Mouse (Mus musculus): Measurements from ENCODE around the gene Brdt. TPM values are rescaled to one million over a fixed set of nuclear protein-coding genes. Genes with fewer than 3 reads are reported as not detected.
A peak's percentile ranks its signal among the peaks of the same experiment; 100 is the strongest.
"Not testable (repeated sequence)": the region's sequence is repeated elsewhere in the genome, so short reads cannot be mapped to it uniquely, and the experiment has no call there.

The Brdt gene
- total and polyA plus RNA-seq, 3 experiments = 1.2 to 4.4 (median 1.3) TPM

DNA sequence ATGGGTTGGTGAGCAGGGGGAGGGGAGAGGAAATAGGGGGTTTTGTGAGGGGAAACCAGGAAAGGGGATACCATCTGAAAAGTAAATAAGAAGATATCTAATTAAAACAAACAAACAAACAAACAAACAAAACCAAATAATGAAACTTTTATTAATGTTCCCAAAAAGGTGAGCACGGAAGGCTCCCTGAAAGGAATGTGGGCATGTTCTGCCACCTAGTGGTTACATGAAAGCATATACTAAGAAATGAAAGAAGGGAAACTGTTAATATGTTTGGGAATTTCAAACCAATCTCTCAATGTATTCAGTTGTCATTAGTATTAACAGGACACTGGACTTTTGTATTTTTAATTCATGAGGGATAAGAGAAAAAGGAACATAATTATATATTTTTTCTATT is 10.3 kb upstream of the Brdt start:
- no peak for DNase-seq

DNA sequence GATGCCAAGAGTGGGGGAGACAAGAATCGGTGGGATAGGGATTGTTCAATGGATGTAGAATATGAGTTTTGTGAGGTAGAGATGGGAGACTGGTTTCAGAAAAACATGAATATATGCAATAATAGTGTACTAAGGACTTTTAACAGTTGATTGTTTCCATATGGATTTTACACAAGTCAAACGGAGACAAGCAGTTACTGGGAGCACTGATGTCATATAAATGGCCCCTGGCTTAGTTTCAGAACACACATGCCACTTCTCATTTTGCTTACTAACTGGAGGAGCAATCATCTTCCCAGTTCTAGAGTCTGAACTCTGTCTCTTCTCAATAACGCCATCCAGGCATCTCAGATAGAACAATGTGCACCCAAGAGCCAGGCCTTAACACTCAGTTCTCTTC is 9.4 kb downstream of the Brdt start:
- DNase-seq = no peak

DNA sequence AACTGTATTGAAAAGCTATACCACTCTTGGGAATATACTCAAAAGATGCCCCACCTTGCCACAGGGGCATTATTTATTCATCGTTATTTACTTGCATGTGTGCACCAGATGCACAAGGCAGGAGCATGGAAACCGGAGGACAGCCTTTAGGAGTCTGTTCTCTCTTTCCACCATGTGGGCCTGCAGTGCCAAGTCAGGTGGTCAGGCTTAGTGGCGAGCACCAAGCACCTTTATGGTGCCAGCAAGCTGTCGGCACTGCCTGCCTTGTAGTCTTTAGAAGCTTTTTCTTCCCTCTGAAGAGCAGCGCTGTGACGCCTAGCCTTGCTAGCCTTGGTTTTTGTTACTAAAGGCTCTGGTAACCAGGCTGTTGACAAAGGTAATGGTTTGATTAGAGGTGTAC is 11.9 kb downstream of the Brdt start:
- no peak for DNase-seq

DNA sequence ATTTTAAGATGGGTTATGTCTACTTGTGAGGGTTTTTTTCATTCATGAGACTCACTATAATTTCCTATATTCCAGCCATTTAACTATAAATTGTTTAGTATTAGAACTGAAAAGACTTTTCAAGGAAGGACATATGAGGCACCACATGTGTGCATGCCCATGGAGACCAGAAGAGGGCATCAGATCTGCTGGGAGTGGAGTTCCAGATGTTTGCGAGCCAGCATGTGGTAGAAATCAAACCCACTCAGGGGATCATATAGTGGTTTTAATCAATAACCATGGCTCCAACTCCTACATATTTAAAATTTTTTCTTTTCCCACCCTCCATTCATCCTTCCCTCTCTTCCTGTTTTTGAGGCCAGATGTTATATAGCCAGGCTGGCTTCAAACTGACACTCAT is 15.3 kb downstream of the Brdt start:
- no peak for DNase-seq

DNA sequence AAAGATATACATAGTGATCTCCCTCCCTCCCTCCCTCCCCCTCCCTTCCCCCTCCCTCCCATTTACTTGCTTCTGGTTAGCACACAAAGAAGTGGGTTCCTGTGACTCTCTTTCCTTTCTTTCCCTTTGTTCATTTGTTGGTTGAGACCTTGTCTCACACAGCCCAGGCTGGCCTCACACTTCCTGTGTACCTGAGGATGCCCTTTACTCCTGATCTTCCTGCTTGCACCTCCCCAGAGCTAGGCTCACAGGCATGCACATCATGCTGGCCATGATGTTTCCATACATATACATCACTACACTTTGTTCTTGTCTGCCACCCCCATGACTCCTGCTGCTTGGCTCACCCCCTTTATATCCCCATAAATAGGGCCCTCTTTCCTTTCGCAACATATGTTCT is 21.6 kb downstream of the Brdt start:
- DNase-seq = no peak

DNA sequence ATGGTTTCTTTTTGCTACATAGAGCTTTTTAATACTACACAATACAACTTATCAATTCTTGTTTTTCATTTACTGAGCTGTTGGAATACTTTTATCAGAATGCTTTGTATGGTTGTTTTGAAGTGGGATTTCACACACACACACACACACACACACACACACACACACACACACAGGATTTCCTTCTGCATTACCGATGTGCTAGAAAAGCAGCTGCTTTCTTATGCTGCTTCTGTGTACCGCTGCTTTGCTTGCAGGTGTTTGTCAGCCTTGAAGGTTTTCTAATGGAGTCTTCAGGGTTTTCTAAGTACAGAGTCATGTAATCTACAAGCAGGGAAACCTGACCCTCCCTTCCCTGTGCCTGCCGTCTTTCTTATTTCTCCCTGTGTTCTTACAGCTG is 23.0 kb downstream of the Brdt start:
- no peak for DNase-seq

DNA sequence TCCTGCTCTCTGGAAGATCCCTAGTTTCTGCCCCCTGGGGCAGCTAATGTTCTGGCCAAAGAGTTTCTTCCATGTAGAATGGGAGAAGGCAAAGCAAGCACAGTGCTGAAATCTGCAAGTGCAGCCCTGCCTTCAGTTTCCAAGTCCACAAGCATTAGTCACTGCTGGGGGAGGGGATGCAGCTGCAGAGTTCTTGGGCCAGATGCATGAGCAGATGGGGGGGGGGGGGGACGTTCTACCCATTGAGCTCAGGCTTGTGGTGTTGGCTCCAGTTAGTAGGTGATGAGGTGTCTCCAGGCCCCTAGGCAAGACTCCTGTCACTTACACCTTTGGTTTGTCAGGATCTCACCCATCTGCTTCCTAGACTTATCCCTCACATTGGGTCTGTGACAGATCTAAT is 24.8 kb downstream of the Brdt start:
- DNase-seq = peak; percentile 13

DNA sequence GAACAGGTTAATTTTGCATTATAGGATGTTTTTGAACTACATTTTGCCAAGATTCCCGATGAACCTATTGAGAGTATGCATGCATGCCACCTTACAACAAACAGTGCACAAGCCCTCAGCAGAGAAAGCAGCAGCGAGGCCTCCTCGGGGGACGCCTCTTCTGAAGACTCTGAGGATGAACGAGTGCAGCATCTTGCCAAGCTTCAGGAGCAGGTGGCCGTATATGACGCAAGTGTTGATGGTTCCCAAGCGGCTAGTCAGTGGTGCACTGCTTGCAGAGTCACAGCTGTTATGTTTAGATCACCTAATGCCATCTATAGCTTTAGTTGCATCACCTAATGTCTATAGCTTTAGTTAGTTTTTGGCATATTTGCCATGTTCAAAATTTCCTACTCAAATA is 26.8 kb downstream of the Brdt start:
- DNase-seq = no peak

DNA sequence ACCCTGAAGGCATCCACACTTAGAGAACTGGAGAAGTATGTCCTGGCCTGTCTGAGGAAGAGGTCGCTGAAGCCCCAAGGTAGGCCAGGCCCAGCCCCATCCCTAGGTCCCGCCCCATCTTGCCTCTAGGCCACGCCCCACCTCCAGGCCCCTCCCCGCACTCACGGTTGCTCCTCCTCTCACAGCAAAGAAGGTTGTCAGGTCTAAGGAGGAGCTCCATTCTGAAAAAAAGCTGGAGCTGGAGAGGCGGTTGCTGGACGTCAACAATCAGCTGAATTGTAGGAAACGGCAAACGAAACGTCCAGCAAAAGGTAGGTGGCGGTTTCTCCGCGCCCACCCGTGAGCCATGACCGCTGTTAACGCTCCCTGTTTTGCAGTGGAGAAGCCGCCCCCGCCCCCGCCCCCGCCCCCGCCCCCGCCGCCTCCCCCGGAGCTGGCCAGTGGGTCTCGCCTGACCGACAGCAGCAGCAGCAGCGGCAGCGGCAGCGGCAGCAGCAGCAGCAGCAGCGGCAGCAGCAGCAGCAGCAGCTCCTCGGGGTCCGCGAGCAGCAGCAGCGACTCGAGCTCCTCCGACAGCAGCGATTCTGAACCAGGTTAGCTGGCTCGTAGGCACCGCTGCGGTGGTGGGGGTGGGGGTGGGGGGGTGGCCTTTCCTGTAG is 28.6 kb downstream of the Brdt start:
- DNase-seq = peak; percentile 94

DNA sequence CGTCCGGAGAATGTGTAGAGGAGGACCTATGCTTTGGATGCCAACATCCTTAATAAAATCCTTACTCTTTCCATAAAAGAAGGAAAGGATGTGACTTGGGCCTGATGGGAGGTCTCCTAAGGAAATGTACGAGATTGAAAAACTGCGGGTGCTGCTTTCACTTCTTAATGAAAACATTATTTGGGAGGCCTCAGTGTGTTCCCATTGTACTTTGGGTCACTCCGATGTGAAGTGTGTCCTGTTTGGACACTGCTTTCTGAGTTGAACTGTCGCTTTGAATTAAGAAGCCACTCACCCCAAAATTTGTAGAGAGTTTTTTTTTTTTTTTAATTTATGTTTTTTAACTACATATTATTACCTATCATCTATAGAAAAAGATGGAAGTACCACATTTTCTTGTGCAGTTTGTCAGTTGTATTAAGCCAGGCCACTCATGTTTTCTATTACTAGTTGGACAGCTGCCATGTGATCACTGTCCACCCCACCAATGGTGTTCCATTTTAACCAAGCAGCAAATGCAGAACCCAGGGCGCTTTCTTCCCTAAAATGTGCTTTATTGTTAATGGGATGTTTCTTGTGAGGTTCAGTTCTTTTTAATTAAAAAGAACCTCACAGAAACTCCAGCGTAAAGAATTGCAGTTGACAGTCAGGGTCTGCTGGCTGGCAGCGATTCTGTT is 29.2 kb downstream of the Brdt start:
- no peak for DNase-seq

DNA sequence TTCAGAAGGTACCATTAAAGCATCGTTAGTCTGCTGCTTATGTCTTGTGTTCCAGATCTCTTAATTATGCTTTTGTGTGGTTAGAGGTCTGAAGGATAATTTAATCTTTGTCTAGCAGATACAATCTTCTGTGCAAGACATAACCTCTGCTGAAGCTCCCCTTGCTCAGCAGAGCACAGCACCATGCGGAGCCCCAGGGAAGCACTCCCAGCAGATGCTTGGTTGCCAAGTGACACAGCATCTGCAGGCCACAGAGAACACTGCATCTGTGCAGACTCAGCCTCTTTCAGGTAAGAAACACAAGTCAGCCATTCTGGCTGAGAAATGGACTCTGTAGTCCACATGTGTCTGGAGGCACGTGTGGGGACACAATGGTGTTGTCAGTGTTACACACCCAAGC is 39.1 kb downstream of the Brdt start:
- DNase-seq = no peak

DNA sequence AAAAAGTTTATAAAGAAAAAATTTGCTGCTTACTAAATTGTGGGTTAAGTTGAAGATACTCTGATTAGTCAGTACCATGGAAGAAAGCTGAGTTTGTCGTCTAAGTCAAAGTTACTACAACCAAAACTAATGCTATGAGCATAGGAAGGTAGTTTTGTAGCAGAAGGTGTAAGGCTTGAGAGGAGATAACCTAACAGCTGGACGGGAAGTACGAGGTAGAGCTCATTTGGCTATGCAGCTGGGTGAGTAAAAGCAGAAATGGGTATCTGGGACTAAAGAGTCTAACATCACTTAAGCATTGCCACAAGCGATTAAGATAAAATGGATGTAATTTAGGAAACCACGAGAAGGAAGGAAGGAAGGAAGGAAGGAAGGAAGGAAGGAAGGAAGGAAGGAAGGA is 40.4 kb downstream of the Brdt start:
- no peak for DNase-seq

DNA sequence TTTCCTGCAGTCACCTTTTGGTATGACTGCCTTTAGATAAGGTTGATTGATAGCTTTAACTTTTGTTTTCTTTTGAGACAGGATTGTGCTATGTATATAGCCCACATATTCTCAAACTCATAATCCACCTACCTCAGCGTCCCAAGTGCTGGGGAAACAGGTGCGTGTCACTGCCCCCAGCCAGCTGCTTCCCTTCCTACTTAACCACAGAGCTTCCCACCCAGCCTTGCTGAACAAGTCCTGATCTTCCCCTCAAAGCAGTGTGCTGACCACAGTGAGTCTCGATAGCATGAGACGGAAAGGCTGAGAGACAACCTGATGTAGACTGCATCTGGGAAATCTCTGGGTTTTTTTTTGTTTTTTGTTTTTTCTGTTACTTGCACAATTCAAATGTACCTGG is 42.3 kb downstream of the Brdt start:
- DNase-seq = no peak

DNA sequence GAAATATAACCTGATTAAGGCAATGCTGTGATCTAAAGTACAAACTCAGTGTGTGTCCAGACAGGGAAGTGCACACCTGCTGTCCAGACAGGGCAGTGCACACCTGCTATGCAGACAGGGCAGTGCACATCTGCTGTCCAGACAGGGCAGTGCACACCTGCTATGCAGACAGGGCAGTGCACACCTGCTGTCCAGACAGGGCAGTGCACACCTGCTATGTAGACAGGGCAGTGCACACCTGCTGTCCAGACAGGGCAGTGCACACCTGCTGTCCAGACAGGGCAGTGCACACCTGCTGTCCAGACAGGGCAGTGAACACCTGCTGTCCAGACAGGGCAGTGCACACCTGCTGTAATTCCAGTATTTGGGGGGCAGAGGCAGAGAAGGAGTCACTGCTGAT is 55.5 kb downstream of the Brdt start:
- not testable (repeated sequence) for DNase-seq

DNA sequence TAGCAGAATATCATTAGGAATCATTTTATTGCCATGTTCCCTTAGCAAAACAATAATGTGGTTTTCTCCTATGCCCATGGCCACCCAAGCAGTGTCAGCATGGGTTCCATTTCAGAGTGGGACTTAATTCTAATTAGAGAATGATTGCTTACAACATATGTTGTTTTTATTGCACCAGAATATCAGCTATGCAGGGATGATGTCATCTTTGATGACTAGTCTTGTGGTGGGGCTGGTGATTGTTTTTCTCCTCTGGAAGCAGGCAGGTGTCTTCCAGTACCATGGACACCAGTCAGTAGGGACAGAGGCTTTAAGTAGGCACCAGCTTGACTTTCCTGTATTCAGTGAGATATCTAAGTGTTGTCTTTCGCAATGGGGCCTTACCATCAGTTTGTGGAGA is 56.8 kb downstream of the Brdt start:
- no peak for DNase-seq

DNA sequence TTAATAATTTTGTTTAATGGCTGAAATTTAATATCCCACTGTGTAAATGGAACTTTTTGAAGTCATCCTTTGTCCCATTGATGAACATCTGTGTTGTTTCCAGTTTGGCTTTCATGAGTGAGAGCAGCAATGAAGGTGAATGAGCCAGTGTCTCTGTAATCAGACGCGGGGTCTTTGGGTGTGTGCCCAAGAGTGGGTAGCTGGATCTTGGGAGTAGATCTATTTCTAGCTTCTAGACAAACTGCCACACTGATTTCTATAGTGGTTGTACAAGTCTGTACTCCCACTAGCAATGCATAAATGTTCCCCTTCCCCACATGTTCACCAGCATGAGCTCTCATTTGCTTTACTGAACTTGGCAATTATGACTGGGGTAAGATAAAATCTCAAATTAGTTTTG is 58.4 kb downstream of the Brdt start:
- no peak for DNase-seq

DNA sequence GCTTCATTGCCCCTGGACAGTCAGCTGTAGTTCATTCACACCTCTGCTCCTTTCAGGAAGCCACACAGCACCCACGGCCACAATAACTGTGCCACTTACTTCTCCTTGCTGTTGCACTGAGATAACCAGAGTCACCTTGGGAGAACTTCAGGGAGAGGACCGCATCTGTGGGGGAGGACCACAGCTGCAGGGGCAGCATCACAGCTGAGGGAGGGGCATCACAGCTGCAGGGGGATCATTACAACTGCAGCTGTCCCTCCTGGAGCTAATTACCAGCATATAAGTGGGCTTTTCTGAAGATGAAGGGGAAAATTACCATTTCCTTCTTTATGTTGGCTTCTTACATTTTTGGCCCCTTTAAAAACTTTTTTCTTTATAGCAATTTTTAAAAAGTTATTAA is 63.5 kb downstream of the Brdt start:
- no peak for DNase-seq

DNA sequence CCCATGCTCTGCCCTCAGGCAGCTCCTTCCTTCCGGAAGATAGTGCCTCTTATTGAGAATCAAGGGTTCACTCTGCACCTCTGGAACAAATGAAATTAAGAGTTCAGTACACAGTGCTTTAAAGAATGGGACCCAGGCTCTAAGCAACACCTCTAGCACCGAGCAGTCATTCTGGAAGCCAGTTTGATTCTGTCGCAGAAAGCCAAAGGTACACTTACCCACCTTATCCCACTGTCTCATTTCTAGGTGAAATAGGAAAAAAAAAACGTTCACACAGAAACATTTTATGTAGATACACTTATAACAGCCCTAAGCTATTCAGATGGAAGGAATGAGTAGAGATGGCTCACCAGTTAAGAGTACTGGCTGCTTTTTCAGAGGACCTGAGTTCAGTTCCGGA is 71.5 kb downstream of the Brdt start, which contains the start of gene Ephx4:
Gene Ephx4, plus strand, starts transcription at position 301 of the 400 bp plus-strand sequence.
- no peak for DNase-seq

DNA sequence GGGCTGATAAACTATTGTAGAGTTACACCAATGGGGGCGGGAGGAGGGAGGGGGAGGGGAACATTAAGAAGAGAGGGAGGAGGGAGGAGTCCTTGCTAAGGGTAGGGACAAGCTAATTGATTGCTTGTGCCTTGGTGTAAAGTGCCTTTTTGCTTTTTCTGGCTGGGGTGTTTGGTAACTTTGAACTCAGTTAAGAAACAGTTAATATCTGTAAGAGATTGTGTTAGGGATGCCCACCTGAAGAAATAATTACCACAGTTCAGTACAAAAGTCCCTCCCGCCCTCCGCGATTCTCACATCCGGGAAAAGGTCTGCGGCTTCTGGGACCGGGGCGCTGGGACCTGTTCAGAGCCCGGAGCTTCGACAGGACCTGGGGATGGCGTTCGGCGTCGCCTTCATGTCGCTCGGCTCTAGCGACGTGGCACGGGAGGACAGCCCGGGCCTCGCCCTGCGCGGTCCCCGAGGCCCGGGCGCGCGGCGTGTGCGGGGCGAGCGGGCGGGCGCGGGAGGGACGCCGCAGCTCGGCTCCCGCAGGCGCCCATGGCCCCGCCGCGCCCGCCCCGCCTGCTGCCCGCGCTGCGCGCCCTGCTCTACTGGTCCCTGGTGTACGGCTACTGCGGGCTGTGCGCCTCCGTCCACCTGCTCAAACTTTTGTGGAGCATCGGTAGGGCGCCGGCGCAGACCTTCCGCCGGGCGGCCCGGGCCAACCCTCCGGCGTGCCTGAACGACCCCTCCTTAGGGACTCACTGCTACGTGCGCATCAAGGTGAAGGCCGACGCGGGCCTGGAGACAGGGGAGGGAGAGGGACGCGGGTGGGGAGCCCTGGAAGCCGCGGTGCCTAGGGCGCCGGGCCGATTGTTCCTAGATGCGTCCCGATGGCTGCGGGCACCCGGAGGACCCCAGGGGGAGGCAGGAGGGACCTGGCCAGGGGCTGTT is 72.3 kb downstream of the Brdt start:
- DNase-seq = peak; percentile 30

DNA sequence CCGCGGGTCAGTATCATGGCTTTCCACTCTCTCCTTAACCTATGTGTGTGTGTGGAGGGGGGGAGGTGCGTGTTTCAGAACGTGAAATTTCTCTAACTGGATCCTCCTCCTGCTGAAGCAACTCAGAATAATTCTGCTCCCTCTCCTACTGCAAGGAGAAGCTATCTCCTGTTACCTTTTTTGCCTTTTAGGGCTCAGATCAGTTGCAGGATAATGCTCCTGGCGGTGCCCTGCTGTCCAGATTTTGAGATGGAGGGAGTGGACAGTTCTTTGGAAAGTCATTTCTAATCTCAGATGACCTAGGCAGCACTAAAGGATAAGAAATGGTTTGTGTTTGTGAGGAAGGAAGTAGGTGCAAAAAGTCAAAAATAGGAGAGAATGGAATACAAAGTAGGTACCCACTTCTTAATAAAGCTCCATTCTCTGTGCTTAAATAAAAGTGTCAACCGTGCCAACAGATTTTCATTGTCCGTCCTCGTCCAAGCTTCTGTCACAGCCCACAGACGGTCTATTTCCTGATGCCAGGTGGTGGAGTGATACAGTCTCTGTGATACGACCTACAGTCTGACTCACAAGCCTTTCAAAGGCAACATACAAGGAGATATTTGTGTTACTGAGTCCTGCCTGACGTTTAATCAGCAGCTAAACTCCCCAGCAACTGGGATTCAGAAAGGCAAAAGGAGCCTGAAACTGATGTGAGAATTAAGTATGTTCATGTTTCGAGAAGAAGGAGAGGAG is 73.2 kb downstream of the Brdt start:
- no peak for DNase-seq

DNA sequence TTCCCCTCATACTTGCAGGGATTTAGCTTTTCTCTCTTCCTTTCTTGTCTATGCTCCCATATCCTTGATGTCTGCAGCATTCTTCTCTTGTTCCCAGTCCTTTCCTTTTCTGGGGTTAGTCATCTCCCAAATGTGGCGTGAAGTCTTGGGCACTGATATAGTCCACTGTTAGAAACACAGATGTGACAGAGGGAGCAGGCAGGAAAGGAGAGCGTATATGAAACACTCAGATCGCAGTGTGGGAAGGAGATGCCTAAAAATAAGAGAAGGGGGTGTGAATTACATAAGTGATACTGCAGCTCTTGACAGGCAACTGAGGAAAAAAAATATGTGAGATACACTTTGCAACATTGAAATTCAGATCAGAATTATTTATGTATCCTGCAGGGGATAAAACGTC is 74.4 kb downstream of the Brdt start:
- DNase-seq = no peak

DNA sequence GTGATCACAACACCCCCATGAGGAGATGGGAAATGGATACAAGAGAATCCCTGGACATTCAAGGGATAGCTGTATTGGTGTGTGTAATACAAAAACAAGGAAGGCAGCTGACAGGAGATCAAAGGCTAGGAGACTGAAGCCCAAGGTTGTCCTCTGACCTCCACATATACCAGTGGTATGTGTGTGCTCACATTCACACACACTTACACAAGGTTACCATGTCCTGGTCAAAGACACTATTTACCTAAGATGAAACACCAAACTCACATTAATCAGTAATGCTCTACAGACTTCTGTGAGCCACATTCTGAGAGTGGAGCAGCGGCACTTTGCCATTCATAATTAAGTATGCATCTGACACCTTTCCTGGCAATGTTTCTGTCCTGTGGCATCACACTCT is 79.3 kb downstream of the Brdt start:
- DNase-seq = no peak
